ENCODE assay signal across 1 mouse cellular context in the genomic region with DNA sequence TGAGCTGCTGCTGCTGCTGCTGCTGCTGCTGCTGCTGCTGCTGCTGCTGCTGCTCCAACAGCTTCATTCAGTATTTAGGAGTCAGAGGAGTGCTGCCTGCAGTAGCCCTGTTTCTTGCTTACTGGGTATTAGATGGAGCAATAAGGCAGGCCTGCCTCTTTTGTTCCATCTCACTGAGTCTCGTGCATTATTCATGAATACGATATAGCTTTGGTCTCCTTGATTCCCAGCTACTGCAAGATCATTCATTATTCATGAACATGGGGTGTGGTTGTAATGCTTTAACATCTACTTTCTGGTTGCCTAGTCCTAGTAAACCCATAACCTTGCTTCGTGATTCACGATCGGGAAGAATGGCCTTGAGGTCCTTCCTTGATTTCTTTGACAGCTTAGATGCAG.
TF ChIP-seq lines count a peak whose summit lies in the region.

No protein-coding gene starts in this region.

TF ChIP-seq in MEL, 35 proteins besides CTCF, POLR2A, EP300 and RAD21:
- TF ChIP-seq POLR2AphosphoS2 (IDR thresholded peaks at IDR 0.05; ENCODE audit: low read length) = no peak
- TF ChIP-seq GATA1 (IDR thresholded peaks at IDR 0.05; ENCODE audit: low read depth, low read length) = no peak
- TF ChIP-seq BHLHE40 (IDR thresholded peaks at IDR 0.05; ENCODE audit: borderline replicate concordance, low read depth, low read length) = no peak
- TF ChIP-seq USF1 (IDR thresholded peaks at IDR 0.05; ENCODE audit: low read depth, low read length) = no peak
- TF ChIP-seq UBTF (IDR thresholded peaks at IDR 0.05; ENCODE audit: borderline replicate concordance, insufficient read depth, low read depth, low read length) = no peak
- no peak for TF ChIP-seq POLR2AphosphoS5 (IDR thresholded peaks at IDR 0.05; ENCODE audit: borderline replicate concordance, low read depth, low read length)
- no peak for TF ChIP-seq ZC3H11A (IDR thresholded peaks at IDR 0.05; ENCODE audit: low read depth, low read length)
- no peak for TF ChIP-seq MXI1 (IDR thresholded peaks at IDR 0.05; ENCODE audit: low read depth, low read length)
- no peak for TF ChIP-seq TAL1 (IDR thresholded peaks at IDR 0.05; ENCODE audit: low read length)
- no peak for TF ChIP-seq USF2 (IDR thresholded peaks at IDR 0.05; ENCODE audit: borderline replicate concordance in 1 of 2, insufficient read depth in 1 of 2, low read depth in 1 of 2, low read length in 2 of 2)
- no peak for TF ChIP-seq E2F4 (IDR thresholded peaks at IDR 0.05; ENCODE audit: borderline replicate concordance, low read depth, low read length)
- no peak for TF ChIP-seq SMC3 (IDR thresholded peaks at IDR 0.05; ENCODE audit: low read depth, low read length)
- TF ChIP-seq MEF2A (IDR thresholded peaks at IDR 0.05; ENCODE audit: extremely low read depth, insufficient replicate concordance, low read depth, low read length, poor library complexity, severe bottlenecking) = no peak
- no peak for TF ChIP-seq TCF12 (IDR thresholded peaks at IDR 0.05; ENCODE audit: low read depth, low read length)
- no peak for TF ChIP-seq CHD2 (IDR thresholded peaks at IDR 0.05; ENCODE audit: low read length)
- TF ChIP-seq ETS1 (IDR thresholded peaks at IDR 0.05; ENCODE audit: low read depth, low read length) = no peak
- no peak for TF ChIP-seq NELFE (IDR thresholded peaks at IDR 0.05; ENCODE audit: low read depth, low read length)
- no peak for TF ChIP-seq SIN3A (IDR thresholded peaks at IDR 0.05; ENCODE audit: low read length)
- no peak for TF ChIP-seq ZNF384 (IDR thresholded peaks at IDR 0.05; ENCODE audit: low read depth, low read length)
- TF ChIP-seq ZMIZ1 (IDR thresholded peaks at IDR 0.05; ENCODE audit: low read depth, low read length) = no peak
